Mouse (Mus musculus): ENCODE results near the gene Trim46.

The Trim46 gene

GRCm38 (mm10) chr3:89256177-89256576 lies 10.1 kb upstream of the Trim46 start:
- no peak for DNase-seq (ENCODE audit: low read depth, low spot score)
- no peaks in the 10 kb centered on the region for H3K36me3 ChIP-seq (ENCODE audit: control insufficient read depth, insufficient read depth, low read length, poor library complexity, severe bottlenecking)
- H3K27me3 ChIP-seq (ENCODE audit: control insufficient read depth, insufficient read depth, low read length, poor library complexity, severe bottlenecking), result no peaks in the 10 kb centered on the region

GRCm38 (mm10) chr3:89254994-89255393 lies 8.9 kb upstream of the Trim46 start:
- Histone ChIP-seq H3K27me3 (ENCODE audit: control insufficient read depth, insufficient read depth, low read length, poor library complexity, severe bottlenecking) (no peaks in the 10 kb centered on the region), H3K36me3 (ENCODE audit: control insufficient read depth, insufficient read depth, low read length, poor library complexity, severe bottlenecking) (no peaks in the 10 kb centered on the region)
- no peak for DNase-seq (ENCODE audit: low read depth, low spot score)

GRCm38 (mm10) chr3:89251365-89251895 lies 5.3 kb upstream of the Trim46 start:
- peak; percentile 82 for DNase-seq (ENCODE audit: low read depth, low spot score)
- Histone ChIP-seq H3K27me3 (ENCODE audit: control insufficient read depth, insufficient read depth, low read length, poor library complexity, severe bottlenecking) (no peaks in the 10 kb centered on the region), H3K36me3 (ENCODE audit: control insufficient read depth, insufficient read depth, low read length, poor library complexity, severe bottlenecking) (peaks cover 4% of the 10 kb centered on the region; the same call in 1 of the 2 replicates)

DNA sequence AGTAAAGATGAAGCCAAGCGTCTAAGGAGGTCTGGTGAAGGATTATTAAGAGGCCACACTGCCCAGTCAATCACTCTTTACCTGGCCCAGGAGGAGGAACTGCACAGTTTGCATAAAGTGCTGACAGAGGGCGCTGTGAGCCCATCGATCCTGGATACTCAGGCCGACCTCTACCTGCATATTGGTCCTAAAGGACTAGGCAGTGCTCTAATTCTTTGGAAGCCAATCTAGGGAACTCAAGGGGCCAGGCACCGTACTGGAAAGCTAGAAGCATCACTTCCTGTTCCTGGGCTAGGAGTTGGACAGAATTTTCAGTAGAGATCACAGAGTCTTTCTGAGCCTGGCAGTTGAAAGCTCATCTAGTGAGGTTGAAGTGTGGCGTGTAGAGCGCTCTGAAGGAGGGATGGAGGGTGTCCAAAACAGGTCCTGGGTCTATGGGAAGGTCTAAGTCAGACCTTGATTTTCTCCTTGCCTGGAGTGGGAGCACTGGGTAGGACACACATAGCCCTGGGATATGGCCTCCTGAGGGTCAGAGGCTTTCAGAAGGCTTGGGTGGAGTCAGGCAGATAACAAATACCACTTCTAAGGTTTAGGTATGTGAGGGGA lies 4.4 kb upstream of the Trim46 start:
- Histone ChIP-seq H3K27me3 (ENCODE audit: control insufficient read depth, insufficient read depth, low read length, poor library complexity, severe bottlenecking) (no peaks in the 10 kb centered on the region), H3K36me3 (ENCODE audit: control insufficient read depth, insufficient read depth, low read length, poor library complexity, severe bottlenecking) (peaks cover 4% of the 10 kb centered on the region; the same call in 1 of the 2 replicates)
- DNase-seq (ENCODE audit: low read depth, low spot score), result peak; percentile 86

DNA sequence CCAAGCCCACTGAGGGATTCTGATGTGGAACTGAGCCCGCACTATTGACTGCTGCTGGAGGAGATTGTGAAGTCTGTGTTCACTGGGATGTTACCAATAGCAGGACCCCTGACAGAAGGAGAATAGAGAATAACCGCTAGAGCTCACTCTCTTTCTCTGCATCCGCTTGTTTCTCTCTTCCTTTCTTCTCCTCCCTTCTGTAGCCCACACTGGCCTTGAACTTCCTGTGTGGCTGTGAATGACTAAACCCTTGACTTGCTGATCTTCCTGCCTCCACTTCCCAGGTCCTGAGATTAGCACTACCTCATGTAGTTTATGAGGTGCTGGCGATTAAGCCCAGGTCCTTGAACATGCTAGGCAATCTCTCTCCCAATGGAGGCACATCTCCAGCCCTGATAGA lies 1.4 kb upstream of the Trim46 start:
- Histone ChIP-seq H3K27me3 (ENCODE audit: control insufficient read depth, insufficient read depth, low read length, poor library complexity, severe bottlenecking) (no peaks in the 10 kb centered on the region), H3K36me3 (ENCODE audit: control insufficient read depth, insufficient read depth, low read length, poor library complexity, severe bottlenecking) (peaks cover 4% of the 10 kb centered on the region; the same call in 1 of the 2 replicates)
- no peak for DNase-seq (ENCODE audit: low read depth, low spot score)

- no peaks in the 10 kb centered on the region for H3K27me3 ChIP-seq (ENCODE audit: control insufficient read depth, insufficient read depth, low read length, poor library complexity, severe bottlenecking)
- peaks cover 4% of the 10 kb centered on the region; the same call in 1 of the 2 replicates for H3K36me3 ChIP-seq (ENCODE audit: control insufficient read depth, insufficient read depth, low read length, poor library complexity, severe bottlenecking)
- DNase-seq (ENCODE audit: low read depth, low spot score), result peak; percentile 58
Measured at GRCm38 (mm10) chr3:89245688-89246171, 379 bp downstream of the Trim46 start, which contains the start of gene Krtcap2. Gene Krtcap2 (plus strand): TSS chr3:89245966.

DNA sequence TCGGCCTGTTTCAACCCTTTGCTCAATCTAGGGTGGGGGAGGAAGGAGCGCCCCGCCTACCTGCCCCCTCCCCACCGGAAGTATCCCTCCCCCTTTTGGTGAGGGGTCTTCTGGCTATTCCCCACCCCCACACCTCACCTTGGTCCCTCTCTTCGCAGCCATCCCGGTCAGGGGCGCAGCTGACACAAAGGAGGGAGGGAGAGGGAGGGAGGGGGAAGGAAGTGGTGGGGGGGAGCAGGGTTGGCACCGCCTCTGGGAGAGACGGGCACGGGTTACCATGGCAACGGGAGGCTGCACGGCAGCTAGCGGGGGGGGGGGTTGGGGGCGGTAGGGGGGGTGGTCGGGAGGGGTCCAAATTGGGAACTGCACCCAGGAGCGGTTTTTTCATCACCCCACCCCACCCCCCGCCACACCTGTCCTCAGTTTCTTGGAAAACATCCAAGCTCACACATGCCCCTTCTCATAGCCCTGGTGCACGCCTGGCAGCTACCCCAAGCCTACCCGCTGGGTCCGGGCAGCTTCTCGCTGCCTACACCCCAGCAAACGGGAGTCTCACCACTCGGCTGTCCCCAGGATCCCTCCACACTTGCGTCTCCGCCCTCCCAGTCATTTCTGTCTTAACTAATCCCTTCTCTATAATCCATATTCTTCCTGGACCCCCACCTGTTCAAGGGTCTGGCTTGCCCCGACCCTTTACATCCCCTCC lies 974 bp downstream of the Trim46 start:
- H3K27me3 ChIP-seq (ENCODE audit: control insufficient read depth, insufficient read depth, low read length, poor library complexity, severe bottlenecking), result no peaks in the 10 kb centered on the region
- peaks cover 4% of the 10 kb centered on the region; the same call in 1 of the 2 replicates for H3K36me3 ChIP-seq (ENCODE audit: control insufficient read depth, insufficient read depth, low read length, poor library complexity, severe bottlenecking)
- peak; percentile 64 for DNase-seq (ENCODE audit: low read depth, low spot score)

DNA sequence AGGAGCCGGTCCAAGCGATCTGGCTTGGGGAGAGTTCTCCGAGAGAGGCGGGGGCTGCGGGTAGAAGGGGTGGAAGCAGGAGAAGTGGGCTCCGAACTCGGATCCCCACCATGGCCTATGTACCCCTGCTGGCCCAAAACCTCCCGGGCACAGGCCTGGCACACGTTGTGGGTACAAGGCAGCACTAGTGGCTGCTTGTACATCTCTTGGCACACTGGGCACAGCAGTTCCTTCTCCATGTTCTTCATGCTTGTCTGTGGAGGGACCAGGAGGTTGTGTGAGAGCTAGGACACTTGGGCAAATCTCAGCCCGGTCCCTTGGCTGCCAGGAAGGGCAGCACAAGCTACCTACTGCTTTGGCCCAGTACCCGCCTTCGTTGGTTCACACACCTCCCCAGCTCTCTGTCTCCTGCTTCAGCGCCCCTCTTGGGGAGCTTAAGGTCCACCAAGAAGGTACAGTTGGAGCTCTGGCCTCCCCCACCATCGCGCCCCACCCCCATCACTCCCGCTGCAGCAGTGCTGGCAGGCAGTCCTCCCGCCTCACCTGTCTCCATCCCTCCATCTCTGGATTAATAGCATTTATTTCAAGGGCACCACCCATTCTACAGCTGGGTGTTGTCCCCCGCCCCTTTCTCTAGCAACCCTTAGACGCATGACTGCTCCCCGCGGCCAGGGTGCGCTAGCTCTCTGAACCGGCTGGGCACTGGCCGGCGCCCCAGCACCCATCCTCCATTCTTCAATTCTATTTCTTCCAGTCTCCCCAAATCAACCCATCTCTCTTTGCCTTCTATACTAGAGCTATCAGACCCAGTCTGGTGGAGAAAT lies 1.7 kb downstream of the Trim46 start:
- DNase-seq (ENCODE audit: low read depth, low spot score), result peak; percentile 63

DNA sequence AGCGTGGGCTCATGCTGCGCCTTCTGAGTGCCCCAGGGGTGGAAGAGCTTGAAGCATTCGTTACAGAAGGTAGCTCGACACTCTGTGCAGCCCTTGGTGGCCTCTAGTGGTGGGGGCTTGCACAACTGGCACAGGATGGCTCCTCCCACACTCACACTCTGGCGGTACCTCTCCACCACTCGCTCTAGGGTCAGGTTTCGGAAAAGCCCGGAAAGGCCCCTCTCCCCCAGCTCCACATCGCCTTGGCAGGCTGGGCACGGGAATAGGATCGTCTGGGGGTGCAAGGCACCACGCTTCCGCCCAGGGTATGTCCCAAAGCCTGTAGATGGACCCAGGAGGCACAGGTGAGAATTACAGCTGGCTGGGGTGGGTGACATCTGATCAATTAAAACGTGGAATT lies 2.5 kb downstream of the Trim46 start:
- H3K27me3 ChIP-seq (ENCODE audit: control insufficient read depth, insufficient read depth, low read length, poor library complexity, severe bottlenecking), result no peaks in the 10 kb centered on the region
- DNase-seq (ENCODE audit: low read depth, low spot score), result peak; percentile 83
- no peaks in the 10 kb centered on the region for H3K36me3 ChIP-seq (ENCODE audit: control insufficient read depth, insufficient read depth, low read length, poor library complexity, severe bottlenecking)

More for the DNA sequence above, 1.7 kb downstream of the Trim46 start:
- H3K36me3 ChIP-seq (ENCODE audit: control insufficient read depth, insufficient read depth, low read length, poor library complexity, severe bottlenecking), result peaks cover 3% of the 10 kb centered on the region; the same call in 1 of the 2 replicates
- no peaks in the 10 kb centered on the region for H3K27me3 ChIP-seq (ENCODE audit: control insufficient read depth, insufficient read depth, low read length, poor library complexity, severe bottlenecking)

- peak; percentile 90 for DNase-seq (ENCODE audit: low read depth, low spot score)
- no peaks in the 10 kb centered on the region for H3K36me3 ChIP-seq (ENCODE audit: control insufficient read depth, insufficient read depth, low read length, poor library complexity, severe bottlenecking)
- no peaks in the 10 kb centered on the region for H3K27me3 ChIP-seq (ENCODE audit: control insufficient read depth, insufficient read depth, low read length, poor library complexity, severe bottlenecking)
Measured at GRCm38 (mm10) chr3:89242331-89242895, 3.7 kb downstream of the Trim46 start.

GRCm38 (mm10) chr3:89238494-89238893 lies 7.6 kb downstream of the Trim46 start:
- Histone ChIP-seq H3K27me3 (ENCODE audit: control insufficient read depth, insufficient read depth, low read length, poor library complexity, severe bottlenecking) (no peaks in the 10 kb centered on the region), H3K36me3 (ENCODE audit: control insufficient read depth, insufficient read depth, low read length, poor library complexity, severe bottlenecking) (no peaks in the 10 kb centered on the region; the same call in 1 of the 2 replicates)
- DNase-seq (ENCODE audit: low read depth, low spot score), result no peak

- no peaks in the 10 kb centered on the region for H3K27me3 ChIP-seq (ENCODE audit: control insufficient read depth, insufficient read depth, low read length, poor library complexity, severe bottlenecking)
- DNase-seq (ENCODE audit: low read depth, low spot score), result no peak
Measured at GRCm38 (mm10) chr3:89237682-89238081, 8.4 kb downstream of the Trim46 start.

DNA sequence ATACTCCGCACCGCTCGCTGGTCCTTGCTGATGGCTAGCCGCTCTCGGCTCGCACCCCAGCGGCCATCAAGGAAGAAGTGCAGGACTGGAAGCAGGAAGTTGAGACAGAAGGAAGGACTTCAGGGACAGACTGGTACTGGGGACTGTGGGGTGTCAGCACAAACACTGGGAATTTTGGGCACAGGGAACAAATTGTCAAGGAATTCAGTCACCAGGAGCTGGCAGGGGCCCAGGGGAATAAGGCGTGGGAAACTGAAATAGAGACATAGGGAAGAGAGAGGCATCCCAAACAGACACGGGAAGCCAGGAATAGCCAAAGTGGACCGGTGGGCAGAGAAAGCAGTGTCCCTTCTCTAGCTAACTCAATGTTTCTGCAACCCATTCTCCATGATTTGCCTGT lies 9.6 kb downstream of the Trim46 start:
- no peak for DNase-seq (ENCODE audit: low read depth, low spot score)
- Histone ChIP-seq H3K27me3 (ENCODE audit: control insufficient read depth, insufficient read depth, low read length, poor library complexity, severe bottlenecking) (no peaks in the 10 kb centered on the region), H3K36me3 (ENCODE audit: control insufficient read depth, insufficient read depth, low read length, poor library complexity, severe bottlenecking) (no peaks in the 10 kb centered on the region; the same call in 1 of the 2 replicates)

More at GRCm38 (mm10) chr3:89237682-89238081, 8.4 kb downstream of the Trim46 start:
- no peaks in the 10 kb centered on the region; the same call in 1 of the 2 replicates for H3K36me3 ChIP-seq (ENCODE audit: control insufficient read depth, insufficient read depth, low read length, poor library complexity, severe bottlenecking)

- H3K27me3 ChIP-seq (ENCODE audit: control insufficient read depth, insufficient read depth, low read length, poor library complexity, severe bottlenecking), result no peaks in the 10 kb centered on the region
- H3K36me3 ChIP-seq (ENCODE audit: control insufficient read depth, insufficient read depth, low read length, poor library complexity, severe bottlenecking), result no peaks in the 10 kb centered on the region; the same call in 1 of the 2 replicates
- DNase-seq (ENCODE audit: low read depth, low spot score), result peak; percentile 70
Measured at GRCm38 (mm10) chr3:89233562-89234110, 12.5 kb downstream of the Trim46 start.

Data from splenic B cell, adult 2 months (primary cell).